Mouse (Mus musculus): Measurements from ENCODE around the gene Eif3l. TPM values are rescaled to one million over a fixed set of nuclear protein-coding genes. Genes with fewer than 3 reads are reported as not detected.
A peak's percentile ranks its signal among the peaks of the same experiment; 100 is the strongest.

Gene Eif3l
- total RNA-seq, 2 experiments from 2014 or later = 103 to 109 TPM

DNA sequence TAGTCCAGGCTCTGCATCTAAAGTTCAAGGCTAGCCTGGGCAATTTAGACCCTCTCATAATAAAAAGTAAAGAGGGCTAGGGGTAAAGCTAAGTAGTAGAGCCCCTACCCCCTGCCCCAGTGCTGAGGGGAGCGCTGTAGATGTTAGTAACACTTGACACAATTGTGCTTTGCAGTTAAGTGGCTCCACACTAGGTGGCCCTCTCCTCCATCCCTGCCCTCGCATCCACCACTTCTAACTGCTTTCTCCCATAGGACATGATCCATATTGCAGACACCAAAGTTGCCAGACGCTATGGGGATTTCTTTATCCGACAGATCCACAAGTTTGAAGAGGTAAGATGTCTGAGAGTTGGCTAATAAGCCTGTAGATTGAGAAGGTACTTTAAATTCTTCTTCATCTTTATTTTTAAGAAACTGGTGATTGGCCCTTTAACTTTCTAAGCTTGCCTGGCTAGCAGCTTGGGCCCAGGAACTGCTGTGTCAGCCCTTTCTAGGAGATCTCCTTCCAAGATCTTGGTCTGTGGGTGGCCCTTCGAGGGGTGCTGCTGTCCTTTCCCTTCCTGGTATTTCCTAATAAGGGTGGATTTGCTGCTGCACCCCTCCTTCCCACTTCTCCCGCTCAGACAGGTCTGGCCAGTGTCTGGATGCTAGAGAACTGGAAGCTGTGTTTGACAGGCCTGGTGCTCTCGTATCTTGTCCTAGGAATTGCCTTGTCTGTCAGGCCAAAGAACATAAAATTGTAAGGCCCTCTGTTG, 18.3 kb downstream of the Eif3l start:
- peak; percentile 69 for DNase-seq

DNA sequence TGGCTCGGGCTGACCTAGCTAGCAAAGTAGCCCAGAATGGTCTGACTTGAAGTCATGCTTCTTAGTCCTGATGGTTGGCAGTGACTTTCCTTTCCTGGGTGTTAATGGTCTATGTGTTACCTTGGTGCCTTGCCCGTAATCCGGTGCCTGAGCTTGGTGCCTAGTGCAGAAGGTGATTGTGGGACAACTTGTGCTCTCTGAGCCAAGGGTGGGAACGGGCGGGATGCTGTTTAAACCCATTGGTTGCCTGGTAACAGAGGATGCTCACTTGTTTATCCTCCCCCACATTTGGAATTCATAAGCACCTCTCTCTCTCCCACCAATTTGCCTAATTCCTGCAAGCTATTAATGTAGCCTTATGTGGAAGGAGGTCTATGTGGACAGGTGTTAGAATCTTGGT, 20.5 kb downstream of the Eif3l start:
- DNase-seq = no peak

DNA sequence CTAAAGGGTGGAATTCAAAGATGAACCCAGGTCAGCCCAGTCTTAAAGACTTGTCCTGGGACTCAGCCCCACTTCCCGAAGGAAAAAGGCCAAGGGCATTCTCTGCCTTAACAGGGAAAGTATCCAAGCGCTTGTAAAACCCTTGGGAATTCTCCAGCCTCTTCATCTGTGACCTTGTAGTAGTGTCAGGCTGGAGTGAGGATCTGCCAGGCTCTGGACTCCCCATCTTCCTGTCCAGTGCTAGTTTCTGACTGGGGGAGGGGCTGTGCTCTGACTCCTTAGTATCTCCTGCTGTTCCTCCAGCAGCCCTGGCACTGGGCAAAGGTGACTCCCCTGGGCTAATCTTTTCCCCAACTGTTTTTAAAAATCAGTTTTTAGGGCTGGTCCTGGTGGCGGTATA, 21.6 kb downstream of the Eif3l start:
- DNase-seq = peak; percentile 26

DNA sequence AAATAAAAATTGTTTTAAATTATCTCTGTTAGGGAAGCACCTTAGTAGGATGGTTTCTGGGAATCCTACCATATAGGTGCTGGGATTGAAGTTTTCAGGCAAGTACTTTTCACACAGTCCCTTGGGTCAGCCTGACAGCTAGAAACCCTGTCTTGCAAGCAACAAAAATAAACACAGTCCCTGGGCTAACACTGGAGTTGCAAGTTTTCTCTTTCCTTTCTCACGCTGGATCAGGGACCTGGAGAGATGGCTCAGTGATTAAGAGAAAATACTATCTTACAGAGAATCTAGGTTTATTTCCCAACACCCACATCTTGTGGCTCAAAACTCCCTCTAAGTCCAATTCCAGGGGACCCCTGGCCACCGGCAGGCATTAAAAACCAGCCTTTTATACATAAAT, 22.2 kb downstream of the Eif3l start:
- DNase-seq = no peak

DNA sequence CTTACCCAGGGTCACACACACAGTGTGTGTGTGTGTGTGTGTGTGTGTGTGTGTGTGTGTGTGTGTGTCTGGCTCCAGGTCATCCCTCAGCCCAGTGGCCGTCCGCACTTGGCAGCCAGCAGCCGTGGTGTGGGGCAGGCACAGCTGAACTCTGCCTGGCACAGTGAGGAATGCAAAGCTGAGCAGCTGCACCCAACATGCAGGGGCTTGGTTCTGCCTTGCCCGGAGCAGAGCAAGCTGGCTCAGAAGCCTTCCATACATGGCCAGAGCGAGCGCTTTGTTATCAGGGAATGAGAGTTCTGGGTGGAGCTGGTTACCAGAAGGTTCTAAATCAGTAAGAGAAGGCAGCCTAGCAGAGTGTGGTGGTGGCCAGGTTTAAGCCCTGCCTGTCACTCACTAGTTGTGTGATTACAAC, 22.6 kb downstream of the Eif3l start:
- peak; percentile 84 for DNase-seq

DNA sequence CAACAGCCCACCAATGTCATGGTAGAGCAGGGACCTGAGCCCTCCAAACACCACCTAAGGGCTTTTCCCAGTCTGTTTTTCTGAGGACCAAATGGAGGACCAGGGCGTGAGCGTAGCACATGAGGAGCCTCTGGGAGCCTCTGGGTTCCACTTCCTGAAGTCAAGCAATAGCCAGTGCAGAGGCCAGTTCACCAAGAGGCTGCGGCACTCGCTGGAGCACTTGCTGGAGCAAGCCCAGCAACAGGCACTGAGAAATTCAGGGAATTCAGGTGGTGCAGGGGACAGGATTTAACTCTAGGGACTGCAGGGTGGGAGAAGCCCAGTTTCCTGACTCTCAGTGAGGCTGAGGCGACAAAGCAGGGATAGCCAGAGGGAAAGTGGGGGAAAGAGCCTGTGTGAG, 23.2 kb downstream of the Eif3l start:
- DNase-seq = peak; percentile 29

DNA sequence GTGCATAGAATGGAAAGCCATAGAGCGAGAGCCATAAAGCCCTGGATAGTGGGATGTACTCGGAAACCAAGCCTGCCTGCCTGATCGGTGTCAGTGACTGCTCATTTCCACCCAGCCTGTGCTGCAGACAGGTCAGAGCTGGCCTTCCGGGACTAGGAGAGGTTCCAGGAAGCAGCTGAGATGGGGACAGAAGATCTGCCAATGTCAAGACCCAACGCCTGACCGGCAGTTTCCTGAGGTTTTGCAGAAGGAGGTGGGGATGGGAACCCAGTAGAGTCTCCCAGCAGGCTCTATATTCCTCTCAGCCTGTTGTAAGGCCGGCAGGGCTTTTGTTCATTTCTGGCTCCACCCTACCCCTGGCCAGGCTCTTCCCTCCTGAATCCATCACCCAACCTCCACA, 23.9 kb downstream of the Eif3l start:
- DNase-seq = peak; percentile 52

DNA sequence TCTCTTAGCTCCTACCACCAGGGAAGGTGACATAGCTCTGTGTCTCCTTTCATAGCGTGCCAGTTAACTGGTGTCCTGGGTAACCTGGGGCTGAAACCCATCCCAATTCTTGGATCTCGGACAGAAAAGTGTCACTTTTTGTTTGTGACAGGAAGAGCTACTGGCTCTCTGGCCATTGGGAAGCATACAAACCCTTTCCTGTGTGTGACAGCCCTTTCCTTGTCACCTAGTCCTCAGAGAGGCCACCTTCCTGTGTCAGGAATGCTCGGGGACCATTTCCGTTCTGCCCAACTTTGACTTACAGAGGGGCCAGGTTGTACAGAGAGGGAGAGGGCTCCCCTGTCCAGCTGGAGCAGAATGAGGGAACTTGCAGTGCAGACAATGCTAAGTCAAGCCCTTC, 24.5 kb downstream of the Eif3l start:
- DNase-seq = no peak

DNA sequence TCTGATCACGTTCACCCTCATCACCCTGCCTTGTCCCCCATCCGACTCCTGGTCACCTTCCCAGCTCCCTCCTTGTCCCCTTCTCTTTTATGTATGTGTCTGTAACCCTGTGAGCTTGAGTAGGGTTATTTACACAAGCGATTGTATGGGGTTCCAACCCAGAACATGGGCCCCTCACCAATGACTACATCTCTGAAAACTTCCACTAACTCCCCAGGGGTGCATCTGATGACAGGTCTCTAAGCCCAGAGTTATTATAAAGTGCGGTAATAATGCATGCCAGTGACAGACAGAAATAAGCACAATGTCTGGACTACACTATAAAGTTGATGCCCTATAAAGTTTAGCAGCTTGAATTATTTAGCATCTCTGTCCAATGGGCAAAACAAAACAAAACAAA, 25.4 kb downstream of the Eif3l start:
- DNase-seq = no peak

DNA sequence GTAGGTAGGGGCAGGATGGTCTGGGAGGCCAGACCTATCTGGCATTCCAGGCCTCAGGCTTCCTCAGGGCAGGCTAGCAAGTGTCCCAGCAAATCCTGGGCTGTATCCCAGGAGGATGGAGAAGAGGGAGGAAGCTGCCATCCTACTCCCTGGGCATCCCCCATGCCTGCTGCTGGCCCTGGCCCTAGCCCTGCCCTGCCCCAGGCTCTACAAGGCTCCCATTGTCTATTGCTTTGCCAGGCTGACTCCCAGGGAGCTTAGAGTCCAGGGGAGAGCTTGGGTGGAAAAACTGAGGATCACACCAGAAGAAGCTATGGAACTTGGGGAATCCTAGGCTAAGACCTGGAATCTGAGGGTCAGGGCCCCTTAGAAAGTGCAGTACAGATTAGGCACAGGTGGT, 26.6 kb downstream of the Eif3l start:
- no peak for DNase-seq

DNA sequence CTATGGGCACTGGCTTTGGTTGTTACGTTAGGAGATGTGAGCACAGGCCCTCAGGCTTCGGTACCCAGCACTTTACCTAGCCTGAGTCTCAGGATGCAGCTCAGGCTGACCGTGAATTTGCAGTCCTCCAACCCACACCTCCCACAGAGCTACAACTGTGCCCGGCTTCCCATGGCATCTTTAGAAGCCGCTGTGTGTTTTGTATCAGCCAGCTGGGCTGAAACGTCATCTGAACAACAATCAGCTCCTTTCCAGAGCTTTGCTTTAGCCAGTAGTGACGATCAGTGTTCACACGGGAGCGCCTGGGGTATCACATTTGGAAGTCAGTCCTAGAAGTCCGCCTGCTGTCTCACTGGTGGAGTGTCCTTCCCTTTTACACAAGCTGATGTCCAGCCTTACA, 28.3 kb downstream of the Eif3l start:
- no peak for DNase-seq

DNA sequence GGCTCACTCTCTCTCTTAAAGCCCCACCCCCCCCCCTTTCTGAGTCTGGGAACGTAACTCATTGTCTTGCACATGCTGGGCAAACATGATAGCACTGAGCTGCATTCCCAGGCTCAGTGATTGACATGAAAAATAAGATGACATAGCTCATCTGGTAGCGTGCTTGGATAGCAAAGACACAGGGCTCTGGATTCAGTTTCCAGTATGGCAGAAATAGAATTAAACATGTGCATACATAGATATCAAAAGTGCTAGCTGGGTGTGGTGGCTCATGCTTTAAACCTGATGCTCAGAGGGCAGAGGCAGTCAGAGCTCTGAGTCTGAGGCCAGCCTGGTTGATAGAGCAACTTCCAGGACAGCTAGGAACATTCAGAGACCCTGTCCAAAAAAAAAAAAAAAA, 30.8 kb downstream of the Eif3l start:
- no peak for DNase-seq

DNA sequence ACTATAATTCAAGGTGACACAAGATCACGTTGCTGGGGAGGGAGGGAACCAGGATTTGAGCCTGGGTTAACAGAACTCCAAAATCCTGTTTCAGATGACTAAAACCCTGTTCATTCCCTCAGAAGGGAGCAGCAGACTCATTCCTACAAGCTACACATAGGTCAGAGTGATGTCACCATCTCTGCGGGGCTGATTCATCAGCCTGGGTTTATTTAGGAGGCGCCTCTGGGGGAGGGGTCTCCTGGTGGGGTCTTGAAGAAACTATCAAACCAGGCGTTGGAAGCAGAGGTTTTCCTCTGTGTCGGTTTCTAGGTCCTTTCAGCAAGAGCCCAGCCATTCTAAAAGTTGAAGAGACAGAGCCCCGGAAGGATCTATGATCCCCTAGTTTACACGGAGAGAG, 33.0 kb downstream of the Eif3l start:
- no peak for DNase-seq

DNA sequence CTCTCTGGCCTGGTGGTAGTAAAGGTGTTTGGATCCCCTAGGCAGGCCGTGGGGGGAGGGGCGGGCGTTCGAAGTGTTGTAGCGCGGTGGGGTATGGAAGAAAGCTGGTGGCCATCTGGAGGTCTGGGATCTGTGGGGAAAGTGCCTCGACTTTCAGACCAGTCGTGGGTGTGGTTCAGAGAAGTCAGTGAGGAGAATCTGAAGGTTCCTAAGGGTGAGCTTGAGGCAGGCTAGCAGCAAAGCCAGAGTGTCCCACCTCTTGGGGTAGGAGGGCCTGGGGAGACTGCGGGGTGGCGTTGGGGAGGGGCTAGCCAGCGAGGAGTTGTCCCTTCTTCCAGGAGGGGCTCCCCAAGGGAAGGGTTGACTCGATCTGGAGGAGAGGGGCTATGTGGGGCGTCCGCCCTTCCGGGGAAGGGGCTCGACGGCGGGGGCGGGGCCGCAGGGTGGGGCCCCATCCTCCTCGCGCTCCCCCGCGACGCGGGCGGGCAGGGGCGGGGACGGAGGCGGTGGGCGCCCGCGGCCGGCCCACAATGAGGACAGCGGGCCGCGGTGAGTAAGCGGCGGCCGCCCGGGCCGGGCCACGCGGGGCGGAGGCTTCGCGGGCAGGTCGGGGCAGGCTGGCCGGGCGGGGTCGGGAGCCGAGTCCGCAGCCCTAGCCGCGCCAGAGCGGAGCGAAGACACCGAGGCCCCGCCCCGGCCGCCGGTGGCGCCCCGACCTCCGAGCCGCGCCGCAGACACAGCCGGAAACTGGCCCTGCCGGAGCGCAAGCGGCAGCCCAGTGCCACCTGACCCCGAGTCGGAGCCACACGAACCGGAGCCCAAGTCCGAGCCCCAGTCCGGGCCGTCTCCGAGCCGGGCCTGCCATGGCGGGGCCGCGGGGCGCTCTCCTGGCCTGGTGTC, 33.7 kb downstream of the Eif3l start, which contains the start of gene Micall1:
Gene Micall1, plus strand, starts transcription at position 478 of the 900 bp plus-strand sequence.
- DNase-seq = peak; percentile 81

DNA sequence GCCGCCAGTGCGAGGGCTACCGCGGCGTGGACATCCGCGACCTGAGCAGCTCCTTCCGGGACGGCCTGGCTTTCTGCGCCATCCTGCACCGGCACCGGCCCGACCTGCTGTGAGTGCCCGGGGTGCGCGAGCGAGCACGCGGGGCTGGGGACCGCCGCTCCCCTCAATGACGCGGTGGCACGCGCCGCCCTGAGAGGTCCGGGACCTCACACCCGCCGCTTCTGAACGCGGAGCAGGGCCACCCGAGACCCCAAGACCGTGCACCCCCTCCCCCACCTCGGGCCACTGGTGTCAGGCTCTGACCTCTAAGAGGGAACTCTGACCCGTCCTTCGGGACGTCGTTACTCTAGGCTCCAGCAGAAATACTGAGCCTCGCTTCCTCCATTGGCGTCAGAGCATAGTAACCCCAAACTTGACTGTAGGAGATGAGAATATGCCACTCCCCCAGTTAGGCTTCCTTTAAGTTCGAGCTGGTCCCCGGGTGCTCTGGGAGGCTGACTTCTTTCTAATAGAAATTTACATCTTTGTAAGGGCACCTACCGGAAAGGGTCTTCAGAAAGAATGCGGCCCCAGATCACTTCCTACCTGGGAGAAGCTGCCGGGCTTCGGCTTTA, 34.4 kb downstream of the Eif3l start:
- peak; percentile 61 for DNase-seq

DNA sequence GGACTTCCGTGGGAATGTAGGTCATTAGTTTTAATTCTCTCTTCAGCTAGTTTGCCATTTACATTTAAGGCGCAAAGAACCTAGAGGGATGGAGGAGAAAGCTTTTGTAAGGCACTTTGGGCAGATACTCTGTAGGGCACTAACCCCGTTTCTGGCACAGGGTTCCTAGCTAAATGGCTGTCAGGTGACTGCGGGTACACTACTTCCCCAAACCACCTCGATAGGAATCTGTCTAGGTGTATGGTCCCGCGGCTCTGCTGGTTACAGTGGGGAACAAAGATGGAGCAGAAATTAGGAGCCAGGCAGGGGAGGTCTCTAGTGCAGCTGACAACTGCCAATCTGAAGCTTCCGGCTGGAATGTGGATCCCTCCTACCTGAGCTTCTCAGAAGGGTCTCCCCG, 35.1 kb downstream of the Eif3l start:
- DNase-seq = no peak

DNA sequence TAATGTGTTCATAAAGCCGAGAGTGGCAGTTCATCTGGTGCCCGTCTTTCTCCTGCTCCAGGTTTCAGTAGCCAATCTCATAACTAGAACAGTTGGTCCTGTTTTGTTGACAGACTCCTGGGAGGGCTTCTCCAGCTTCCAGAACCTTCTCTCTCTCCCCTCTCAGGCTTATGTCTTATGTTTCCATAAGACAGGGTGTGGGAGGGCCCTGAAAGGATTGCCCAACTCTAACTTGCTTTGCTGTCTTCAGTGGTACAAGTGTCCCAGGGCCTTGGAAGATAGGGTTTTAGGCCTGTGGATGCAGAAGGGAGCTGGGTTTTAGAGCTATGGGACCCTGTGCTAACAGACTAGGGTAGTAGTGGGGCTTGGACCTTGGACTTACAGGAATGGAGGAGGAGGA, 35.5 kb downstream of the Eif3l start:
- no peak for DNase-seq

DNA sequence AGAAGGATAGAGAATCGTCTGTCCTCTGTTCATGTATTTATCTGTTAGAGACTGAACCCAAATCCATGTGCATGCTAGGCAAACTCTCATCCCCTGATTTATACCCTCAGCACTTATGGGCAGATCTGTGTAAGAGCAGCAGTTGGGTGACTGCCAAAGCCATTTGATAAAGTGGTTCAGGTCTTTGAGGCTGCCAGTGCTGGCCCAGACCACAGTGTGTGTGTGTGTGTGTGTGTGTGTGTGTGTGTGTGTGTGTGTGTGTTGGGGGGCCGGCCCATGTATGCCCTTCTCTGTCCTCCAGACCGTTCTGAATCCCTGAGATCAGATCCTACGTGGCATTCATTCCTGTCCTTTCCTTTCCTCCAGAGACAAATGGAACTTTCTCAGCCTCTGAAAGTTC, 36.8 kb downstream of the Eif3l start:
- peak; percentile 77 for DNase-seq

DNA sequence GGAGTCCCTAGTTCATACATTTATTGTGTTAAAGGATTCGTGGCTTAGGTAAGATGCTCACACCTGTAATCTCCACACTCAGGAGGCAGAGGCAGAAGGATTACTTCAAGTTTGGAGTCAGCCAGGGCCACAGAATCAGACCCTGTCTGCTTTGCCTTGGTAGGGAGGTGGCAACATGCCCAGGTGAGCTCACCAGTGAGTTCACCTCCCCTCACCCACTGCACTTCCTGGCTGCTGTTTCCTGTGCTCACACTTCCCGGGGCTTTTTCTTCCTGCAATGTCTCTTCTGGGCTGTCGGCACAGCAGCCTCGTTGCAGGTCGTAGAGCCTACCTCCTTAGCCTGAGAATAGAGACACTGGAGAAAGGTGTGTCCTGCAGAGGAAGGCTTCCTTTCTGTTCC, 40.3 kb downstream of the Eif3l start:
- peak; percentile 55 for DNase-seq

DNA sequence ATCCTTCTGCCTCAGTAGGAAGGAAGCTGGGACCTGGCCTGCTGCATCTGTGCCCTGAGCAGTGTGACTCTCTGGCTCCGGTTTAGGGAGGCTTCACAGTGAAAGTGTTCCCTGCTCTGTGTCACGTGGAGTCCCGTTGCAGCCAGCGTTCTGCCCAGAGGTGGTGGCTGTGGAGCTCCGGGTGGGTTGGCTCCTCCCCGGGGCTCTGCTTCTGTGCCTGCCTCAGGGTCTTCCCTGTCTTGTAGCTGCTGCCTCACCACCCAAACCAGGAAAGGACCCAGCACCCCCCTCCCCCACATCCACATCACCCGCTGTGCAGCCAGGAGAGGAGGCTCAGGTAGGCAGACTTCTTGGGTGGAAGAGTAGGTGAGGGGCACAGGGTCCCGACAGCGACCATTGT, 44.5 kb downstream of the Eif3l start:
- DNase-seq = no peak

DNA sequence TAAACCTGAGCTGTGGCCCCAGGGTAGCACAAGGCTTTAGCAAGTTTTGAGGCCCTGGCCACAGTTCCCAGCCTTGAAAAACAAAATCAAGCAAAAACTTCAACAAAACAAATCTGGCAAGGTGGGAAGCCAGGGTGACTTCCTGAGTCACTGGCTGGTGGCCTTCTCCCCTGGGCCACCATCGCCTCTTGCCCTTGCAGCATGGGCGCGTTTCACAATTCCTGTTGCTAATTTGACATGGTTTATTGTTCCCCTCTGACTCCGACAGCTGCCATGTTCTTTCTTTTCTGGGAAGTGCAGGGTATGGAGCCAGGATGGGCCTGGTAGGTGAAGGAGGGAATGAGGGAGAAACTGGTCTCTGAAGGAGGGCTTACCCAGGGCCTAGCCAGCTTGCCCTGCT, 47.1 kb downstream of the Eif3l start:
- DNase-seq = no peak

DNA sequence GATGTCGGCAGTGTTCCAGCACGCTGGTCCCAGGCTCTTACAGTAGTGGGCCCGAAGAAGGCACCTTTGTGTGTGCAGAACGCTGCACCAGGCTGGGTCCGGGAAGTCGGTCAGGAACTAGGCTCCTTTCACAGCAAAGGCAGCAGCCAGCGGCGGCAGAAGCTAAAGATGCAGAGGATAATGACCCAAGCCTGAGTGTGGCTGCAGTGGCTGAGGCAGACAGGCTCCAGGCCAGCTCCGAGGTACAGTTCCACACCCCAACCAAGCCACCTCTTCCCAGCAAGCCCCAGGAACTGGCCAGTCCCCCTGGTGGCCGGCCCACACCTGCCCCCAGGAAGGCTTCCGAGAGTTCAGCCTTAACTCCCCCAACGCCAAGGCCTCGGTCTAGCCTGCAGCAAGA, 47.6 kb downstream of the Eif3l start:
- DNase-seq = no peak

DNA sequence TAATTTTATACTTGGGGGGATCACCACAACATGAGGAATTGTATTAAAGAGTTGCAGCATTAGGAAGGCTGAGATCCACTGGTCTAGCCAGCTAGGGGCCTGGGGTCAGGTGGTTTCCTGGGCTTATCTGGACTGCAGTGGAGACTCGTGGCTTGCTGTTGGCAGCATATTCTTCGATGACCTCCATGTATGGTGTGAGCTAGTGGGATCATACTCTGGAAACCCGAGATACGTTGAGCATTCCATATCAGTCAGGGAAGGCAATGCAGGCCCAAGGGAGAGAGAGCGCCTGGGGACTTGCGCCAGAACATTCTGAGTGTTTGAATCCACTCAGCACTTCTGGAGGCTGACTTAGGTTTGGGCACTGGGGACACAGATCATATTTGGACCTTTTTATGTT, 48.8 kb downstream of the Eif3l start:
- DNase-seq = peak; percentile 73
